Mouse (Mus musculus) kidney, postnatal 4 days (tissue): ENCODE results near the gene Olfr1025-ps1.

Source experiments
- DNase-seq, 2 experiments: peaks; one replicate each; pipeline ENCODE4 v3.0.0; 2021; ENCODE audit warnings: mixed read lengths in 2 of 2

The Olfr1025-ps1 gene

DNA sequence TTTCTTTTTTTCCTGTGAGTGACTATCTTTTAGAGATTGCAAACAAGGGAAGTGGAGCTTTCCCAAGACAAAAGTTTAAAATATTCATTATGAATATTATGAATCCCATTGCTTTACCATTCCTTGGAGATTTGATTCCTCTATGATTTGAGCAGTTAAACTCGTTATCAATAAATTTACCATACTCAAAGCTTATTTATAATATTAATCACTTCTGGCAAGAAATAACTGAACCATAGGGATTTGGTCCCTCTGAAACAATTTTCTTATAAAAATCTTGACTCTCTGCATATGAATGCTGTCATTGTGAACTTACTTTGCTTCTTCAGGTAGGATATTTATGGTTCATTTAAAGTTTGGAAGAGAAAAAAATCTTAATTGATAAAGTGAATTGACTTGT, at the start of gene Olfr1025-ps1:
Olfr1025-ps1 (plus strand) TSS at position 301 of the 400 bp plus-strand sequence.
- DNase-seq: no peak

DNA sequence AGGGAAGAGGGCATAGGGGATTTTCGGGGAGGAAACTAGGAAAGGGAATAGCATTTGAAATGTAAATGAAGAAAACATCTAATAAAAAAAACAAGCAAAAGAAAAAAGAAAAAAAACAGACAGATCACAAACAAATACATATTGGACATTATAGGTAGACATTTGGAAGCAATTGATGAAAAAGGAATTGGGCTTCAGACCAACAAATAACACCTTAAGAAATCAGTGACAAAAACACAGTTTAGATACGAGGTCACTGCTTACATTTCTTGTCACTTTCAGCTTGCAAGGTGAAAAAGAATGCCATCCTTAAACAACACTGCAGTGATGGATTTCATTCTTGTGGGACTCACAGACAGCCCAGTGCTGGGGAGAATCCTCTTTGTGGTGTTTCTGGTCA, 46.7 kb upstream of the Olfr1025-ps1 start, which contains the start of gene Olfr1022:
Olfr1022 (plus strand) TSS at position 301 of the 400 bp plus-strand sequence.
- DNase-seq: no peak

DNA sequence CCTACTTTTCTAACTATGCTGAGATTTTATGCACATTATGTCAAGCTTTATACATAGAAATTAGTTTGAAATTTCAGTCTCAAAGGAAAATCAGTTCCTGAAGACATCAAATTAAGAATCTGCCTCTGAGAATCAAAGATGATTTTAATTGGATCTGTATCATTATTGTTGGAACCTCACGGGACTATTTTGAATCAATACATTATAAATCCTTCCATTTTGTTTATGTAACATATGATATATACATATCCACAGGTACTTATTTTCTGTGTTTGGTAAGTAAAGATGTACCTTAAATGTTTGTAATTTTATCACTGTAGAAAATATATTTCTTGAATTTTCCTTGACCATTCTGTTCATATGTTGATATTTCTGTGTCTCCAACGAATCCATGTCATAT, 29.7 kb upstream of the Olfr1025-ps1 start, which contains the start of gene Olfr1023:
Olfr1023 (plus strand) TSS at position 301 of the 400 bp plus-strand sequence.
- DNase-seq: no peak

DNA sequence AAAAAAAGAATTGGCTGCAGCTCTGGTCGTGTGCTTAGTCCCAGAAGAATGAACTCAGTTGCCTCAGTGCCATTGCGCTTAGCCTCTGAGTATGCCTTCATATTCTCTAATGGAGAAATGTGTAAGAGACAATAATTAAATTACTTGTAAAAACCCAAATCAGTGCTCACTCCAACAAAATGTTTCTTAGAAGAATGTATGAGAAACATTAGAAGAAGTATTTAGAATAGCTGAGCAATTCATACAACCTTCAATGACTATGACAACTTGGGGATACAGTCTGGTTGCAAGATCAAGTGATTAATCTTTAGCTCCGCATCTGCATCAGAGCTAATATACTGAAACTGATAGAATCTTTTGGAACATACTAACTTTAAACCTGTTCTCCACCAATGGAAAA, 10.0 kb upstream of the Olfr1025-ps1 start, which contains the start of gene Olfr1024:
Olfr1024 (minus strand) TSS at position 101 of the 400 bp plus-strand sequence.
- DNase-seq: no peak

DNA sequence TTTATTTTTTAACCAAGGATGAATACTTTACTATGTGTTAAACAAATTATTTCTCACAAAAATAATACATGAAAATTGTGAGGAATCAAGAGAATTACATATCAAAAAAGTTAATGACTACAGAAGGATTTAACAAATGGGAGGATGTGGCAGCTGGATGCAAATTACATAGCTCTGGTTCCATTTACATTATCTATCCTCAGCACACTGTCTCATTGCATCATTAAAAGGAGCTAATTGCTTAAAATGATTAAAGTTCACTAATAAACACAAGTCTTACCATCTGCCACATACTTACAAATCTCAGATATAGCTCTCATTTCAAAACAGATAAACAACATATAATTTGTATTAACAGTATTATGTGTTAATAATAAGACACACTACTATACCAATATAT, 1.8 kb upstream of the Olfr1025-ps1 start:
- DNase-seq: no peak

DNA sequence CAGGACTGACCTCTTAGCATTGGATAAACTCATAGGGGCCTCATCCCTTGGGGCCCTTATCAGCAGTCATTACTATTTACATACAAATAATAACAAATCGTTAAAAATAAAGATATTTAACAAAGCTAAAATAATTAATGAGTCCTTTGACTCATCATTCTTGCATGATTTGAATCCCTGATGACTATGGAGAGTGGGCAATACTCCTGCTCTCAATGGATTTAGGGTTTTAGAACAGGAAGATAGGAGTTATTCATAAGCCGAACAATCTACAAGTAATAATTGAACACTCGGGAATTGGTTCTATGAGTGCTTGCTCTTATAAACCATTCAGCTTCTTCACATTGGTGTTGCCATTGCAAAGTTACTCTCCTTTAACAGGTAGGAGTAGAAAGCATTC, 6.3 kb downstream of the Olfr1025-ps1 start, which contains the start of gene Olfr1026:
Olfr1026 (plus strand) TSS at position 301 of the 400 bp plus-strand sequence.
- DNase-seq: no peak

DNA sequence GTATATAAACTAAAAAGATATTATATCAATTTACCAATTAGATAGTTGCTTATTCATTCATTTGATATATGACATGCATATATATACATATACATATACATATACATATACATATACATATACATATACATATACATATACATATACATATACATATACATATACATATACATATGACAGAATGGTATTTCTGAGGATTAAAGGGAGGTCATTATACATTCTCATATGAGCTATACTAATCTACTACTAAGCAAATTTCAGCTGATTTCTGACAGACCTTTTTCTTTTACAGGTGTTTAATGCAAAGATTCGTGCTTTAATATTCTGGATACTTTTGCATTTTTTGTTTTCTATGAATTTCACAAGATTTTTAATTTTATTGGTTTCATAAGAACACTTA, 35.1 kb downstream of the Olfr1025-ps1 start, which contains the start of gene Olfr1028:
Olfr1028 (plus strand) TSS at position 301 of the 400 bp plus-strand sequence.
- DNase-seq: no peak
